Mouse (Mus musculus) lung, embryonic 14.5 days (tissue): Measurements from ENCODE around the gene Sox14. TPM values are rescaled to one million over a fixed set of nuclear protein-coding genes. Genes with fewer than 3 reads are reported as not detected.

Experiments used
- ATAC-seq: fragments of 200-750 bp; cut with Nextera tagmentation; 2 replicates; pipeline ENCODE4 v1.8.0; 2017; ENCODE audit warnings: mild to moderate bottlenecking, moderate TSS enrichment, moderate library complexity; ENCODE audit not compliant: insufficient read depth
- DNase-seq: peaks from one replicate; pipeline ENCODE4 v3.0.0-alpha.2; 2015
- H3K27ac ChIP-seq: fragments of 300-500 bp; sonication (generic); 2 replicates; pipeline ENCODE4 v1.5.1; 2014; ENCODE audit warnings: low read depth, mild to moderate bottlenecking, moderate library complexity
- H3K27me3 ChIP-seq: fragments of 300-500 bp; sonication (generic); 2 replicates; pipeline ENCODE4 v1.6.1; 2014; ENCODE audit warnings: low read length, control low read depth; ENCODE audit not compliant: insufficient read depth
- H3K36me3 ChIP-seq: fragments of 300-500 bp; sonication (generic); 2 replicates; pipeline ENCODE4 v1.6.1; 2014; ENCODE audit warnings: control low read depth; ENCODE audit not compliant: insufficient read depth
- H3K4me1 ChIP-seq: fragments of 300-500 bp; sonication (generic); 2 replicates; pipeline ENCODE4 v1.6.1; 2014; ENCODE audit warnings: antibody characterized with exemption, control low read depth; ENCODE audit not compliant: insufficient read depth
- H3K4me2 ChIP-seq: fragments of 300-500 bp; sonication (generic); 2 replicates; pipeline ENCODE4 v1.6.1; 2014; ENCODE audit warnings: mild to moderate bottlenecking
- H3K4me3 ChIP-seq: fragments of 300-500 bp; sonication (generic); 2 replicates; pipeline ENCODE4 v1.5.1; 2014; ENCODE audit warnings: low read depth, low read length
- H3K9ac ChIP-seq: fragments of 300-500 bp; sonication (generic); 2 replicates; pipeline ENCODE4 v1.6.1; 2014
- H3K9me3 ChIP-seq: fragments of 300-500 bp; sonication (generic); 2 replicates; pipeline ENCODE4 v1.6.1; 2016; ENCODE audit warnings: low read depth, low read length, control low read depth
- CTCF ChIP-seq: IDR thresholded peaks from 2 replicates; pipeline ENCODE4 v1.5.1; 2016; ENCODE audit warnings: antibody characterized with exemption, low read depth
- WGBS: fragments of 180-500 bp; shearing (Covaris S2); extraction: QIAGEN DNeasy Blood & Tissue Kit; methylation state at CpG from one replicate; pipeline ENCODE4 v1.1.7; 2014; 5-methylcytosine and 5-hydroxymethylcytosine counted together
- polyA plus RNA-seq: library from polyadenylated mRNA; unstranded; fragments of >200 nt; fragmentation: Nextera tagmentation; extraction: Ambion mirVana; gene quantifications from 2 replicates; pipeline ENCODE4 v1.2.1, GENCODE M21; 2014

The Sox14 gene
- polyA plus RNA-seq, 1 experiment from 2014 or later: 0.09 TPM

DNA sequence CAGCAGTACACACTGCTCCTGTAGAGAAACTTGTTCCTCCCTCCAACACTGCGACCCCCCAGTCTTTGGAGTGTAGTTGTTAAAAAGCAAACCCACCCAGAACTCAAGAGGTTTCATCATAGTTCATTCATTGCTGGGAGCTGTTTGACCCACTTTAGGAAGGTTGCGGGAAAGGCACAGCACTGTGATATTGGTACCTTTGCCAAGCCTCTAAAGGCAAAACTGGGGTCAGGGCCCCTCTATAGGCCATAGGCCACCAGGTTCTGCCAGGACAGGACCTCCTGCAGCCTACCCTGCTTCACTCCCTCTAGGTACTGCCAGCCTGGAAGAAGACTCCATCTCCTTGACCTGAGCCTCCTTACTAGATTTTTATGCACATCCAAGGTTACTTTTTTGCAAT lies 2.2 kb downstream of the Sox14 start:
- Histone ChIP-seq H3K27ac (no peak overlapping the region), H3K36me3 (no peaks in the 10 kb centered on the region), H3K4me2 (no peak overlapping the region), H3K4me3 (no peak overlapping the region), H3K4me1 (no peaks in the 10 kb centered on the region; the same call in 1 of the 2 replicates), H3K27me3 (peaks cover 99% of the 10 kb centered on the region), H3K9ac (no peak overlapping the region), H3K9me3 (no peaks in the 10 kb centered on the region)
- WGBS: 4% methylated on average over 2 of the region's 2 CpGs
- ATAC-seq: no peak
- no peak for DNase-seq
- no peak for TF ChIP-seq CTCF

DNA sequence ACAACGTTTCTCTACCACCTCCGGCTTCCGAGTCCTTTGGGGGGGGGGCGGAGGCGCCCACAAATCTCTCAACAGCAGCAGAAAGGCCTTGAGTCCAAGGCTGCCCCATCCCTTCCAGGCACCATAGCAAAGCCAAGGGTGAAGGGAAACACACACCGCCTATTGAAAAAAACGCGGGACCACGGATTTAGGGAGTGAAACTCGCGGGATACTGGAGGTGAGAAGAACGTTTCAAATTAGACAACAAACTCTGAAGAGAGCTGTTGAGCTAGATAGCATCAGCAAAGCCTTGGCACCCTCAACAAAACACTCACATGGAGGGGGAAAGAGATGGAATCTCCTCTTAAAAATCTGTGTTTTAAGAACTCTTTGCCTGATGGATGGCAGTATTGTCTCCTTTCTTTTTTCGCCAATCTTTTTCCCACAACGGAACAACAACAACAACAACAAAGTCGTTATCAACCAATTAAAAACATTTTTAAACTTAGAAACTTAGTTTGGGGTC lies 2.8 kb downstream of the Sox14 start:
- H3K36me3 ChIP-seq: no peaks in the 10 kb centered on the region
- DNase-seq: peak; percentile 12
- TF ChIP-seq CTCF: no peak
- no peak overlapping the region for H3K27ac ChIP-seq
- 2% methylated on average over 15 of the region's 15 CpGs for WGBS
- no peak overlapping the region for H3K4me3 ChIP-seq
- H3K9ac ChIP-seq: no peak overlapping the region
- peaks cover 99% of the 10 kb centered on the region for H3K27me3 ChIP-seq
- ATAC-seq: no peak
- H3K4me1 ChIP-seq: no peaks in the 10 kb centered on the region
- H3K9me3 ChIP-seq: no peaks in the 10 kb centered on the region
- H3K4me2 ChIP-seq: no peak overlapping the region

DNA sequence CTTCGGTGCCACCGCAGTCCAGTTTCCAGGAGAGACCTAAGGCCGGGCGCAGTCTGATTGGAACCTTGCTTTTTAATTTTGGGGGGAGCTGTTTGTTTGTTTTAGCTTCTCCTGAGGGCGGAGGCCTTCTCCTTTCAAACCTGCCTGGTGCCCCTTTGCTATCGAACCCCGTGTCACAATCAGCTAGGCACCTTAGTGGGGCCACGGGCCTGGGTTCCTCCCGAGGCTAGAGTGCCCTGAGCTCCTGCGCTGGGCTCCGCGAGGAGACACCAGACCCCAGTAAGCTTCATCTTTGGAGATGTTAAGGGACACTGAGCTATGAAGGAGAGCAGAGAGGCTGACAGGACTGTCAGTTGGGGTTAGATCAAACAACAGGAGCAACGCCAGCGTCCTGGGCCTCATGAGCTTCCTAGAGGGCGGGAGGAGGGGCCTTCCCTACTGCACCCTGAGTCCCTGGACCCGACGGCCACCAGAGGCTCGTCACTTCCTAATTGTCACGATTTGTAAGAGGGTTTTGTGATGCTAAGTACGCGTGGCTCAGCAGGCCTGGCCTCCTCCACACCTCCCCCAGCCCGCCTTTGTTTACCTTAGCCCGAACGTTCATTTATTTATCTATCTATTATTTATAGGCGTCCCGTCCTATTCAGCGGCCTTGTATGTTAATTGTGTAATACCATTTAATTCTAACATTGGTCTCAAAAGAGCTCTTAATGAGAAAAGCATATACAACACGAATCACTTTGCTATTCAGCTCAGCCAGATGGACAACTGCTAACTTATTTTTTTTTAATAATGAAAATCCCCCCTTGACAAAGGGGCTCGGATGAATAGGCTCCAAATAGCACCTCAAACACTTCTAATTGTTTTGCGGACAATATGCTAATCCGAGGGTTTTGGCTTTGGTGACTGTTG lies 3.5 kb downstream of the Sox14 start:
- Histone ChIP-seq H3K36me3 (no peaks in the 10 kb centered on the region), H3K4me1 (no peaks in the 10 kb centered on the region), H3K27me3 (peaks cover 99% of the 10 kb centered on the region), H3K27ac (no peak overlapping the region), H3K4me3 (no peak overlapping the region), H3K4me2 (no peak overlapping the region), H3K9me3 (no peaks in the 10 kb centered on the region), H3K9ac (no peak overlapping the region)
- WGBS: 2% methylated on average over 31 of the region's 31 CpGs
- TF ChIP-seq CTCF: no peak
- no peak for ATAC-seq
- no peak for DNase-seq

DNA sequence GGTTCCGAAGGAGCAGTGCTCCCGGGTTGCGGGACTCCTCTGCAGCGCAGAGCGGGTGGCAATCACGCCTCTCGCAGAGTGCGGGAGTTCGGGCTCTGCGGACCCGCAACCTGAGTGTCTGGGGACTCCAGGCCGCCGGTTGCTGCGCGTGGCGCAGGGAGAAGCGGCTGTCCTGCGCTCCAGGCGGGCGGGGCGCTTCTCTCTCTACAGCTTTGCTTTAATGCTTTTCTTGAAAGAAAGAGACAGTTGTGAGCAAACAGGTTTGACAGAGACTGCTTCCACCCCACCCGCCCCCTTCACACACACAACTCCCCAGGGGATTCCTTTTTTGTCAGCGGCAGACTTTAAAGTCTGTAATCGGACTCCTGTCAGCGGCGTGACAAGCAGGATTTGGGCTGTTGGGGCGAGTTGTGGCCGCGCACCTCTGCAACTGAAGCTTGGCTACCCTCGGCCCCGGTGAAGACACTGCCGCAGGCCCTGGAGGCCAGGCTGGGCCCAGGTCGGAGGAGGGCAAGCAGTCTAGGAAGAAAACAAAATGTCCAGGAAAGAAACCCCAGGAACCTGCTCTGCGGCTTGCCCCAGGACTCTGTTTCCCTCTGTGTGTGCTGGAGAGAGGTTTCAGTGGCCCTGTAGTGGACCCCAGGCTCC lies 4.3 kb downstream of the Sox14 start:
- DNase-seq (no peak), ATAC-seq (no peak)
- H3K9me3 ChIP-seq: no peaks in the 10 kb centered on the region
- no peak for TF ChIP-seq CTCF
- no peak overlapping the region for H3K27ac ChIP-seq
- H3K4me1 ChIP-seq: no peaks in the 10 kb centered on the region
- H3K27me3 ChIP-seq: peaks cover 99% of the 10 kb centered on the region
- no peak overlapping the region for H3K9ac ChIP-seq
- no peaks in the 10 kb centered on the region for H3K36me3 ChIP-seq
- under 1% methylated on average over 34 of the region's 34 CpGs for WGBS
- H3K4me2 ChIP-seq: no peak overlapping the region; the same call in 1 of the 2 replicates
- 0 out of 2 replicates have a peak overlapping the region, but pooled peaks have one; percentile 8 for H3K4me3 ChIP-seq

DNA sequence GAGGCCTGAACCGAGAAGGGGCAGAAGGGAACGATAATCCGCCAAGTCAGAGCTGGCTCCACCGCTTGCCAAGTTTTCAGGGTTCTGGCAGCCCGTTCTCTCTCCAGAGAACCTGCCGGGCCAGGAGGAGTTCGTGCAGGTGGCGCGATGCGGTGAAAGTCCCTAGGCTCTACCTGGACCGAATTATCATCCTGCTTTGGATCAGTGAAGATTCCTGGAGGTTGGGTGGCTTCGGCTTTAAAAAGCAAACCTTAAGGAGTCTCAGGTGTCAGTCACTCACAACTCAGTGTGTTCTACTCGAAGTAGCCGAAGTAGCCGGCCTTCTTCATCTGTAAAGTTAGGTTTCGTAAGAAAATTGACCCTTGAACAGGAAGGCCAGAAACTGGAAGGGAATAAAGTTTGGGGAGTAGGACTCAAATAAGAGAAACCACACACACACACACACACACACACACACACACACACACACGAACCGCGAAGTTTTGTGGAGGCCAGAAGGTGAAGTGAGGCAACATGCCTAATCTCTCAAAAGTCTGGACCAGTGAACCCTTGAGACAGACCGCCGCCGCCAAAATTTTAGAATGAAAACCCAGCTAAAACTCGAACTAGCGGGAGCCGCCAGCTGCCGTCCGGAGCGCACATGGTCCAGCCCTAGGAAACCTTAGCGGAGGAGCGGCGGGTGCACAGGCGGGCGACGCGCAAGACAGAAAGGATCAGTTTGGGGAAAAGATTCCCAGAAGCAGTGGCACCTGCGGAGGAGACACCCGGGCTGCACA lies 5.0 kb downstream of the Sox14 start:
- H3K27ac ChIP-seq: no peak overlapping the region
- H3K36me3 ChIP-seq: no peaks in the 10 kb centered on the region
- ATAC-seq: no peak
- H3K9ac ChIP-seq: no peak overlapping the region
- H3K27me3 ChIP-seq: peaks cover 99% of the 10 kb centered on the region
- H3K9me3 ChIP-seq: no peaks in the 10 kb centered on the region
- H3K4me3 ChIP-seq: 0 out of 2 replicates have a peak overlapping the region, but pooled peaks have one; percentile 8
- DNase-seq: peak; percentile 22
- H3K4me1 ChIP-seq: no peaks in the 10 kb centered on the region
- H3K4me2 ChIP-seq: no peak overlapping the region; the same call in 1 of the 2 replicates
- 1% methylated on average over 37 of the region's 37 CpGs for WGBS
- TF ChIP-seq CTCF: no peak

DNA sequence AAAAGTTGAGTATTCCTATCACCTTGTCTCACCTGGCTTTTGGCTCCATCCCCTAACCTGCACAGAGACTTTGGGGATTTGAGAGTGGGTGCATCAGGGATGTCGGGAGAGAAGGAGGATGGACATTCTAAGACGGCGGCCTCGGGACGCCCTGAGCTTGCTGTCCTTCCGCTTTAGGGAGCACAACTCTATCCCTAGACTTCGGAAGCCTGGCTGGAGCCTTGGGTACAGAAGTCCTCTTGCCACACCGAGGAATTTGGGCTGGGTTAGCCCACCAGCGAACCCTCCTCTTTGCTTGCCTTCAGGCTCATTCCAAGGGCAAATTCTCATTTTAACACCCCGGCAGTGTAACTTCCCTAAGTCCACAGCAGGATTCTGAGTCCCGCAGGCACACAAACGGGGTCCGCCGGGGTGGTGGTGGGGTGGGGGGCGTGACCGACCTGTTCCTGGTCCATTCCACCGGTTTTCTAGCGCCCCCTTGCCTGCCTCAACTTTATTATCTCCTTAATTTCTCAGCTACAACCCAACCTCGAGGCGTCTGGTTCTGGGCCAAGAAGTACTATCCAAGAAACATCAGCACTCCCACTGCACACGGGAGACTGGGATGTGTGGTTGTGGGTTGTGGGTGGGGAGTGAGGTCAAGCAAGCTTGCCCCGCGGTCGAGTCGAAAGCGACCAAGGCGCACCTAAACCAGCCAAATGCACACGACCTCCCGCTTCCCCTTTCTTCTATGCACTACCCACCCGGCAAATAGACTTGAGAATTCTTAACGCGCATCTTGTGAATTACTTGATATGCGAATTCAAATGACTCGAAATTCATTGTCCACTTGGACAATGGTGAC lies 5.8 kb downstream of the Sox14 start:
- DNase-seq (peak; percentile 17), ATAC-seq (no peak)
- Histone ChIP-seq H3K27me3 (peaks cover 98% of the 10 kb centered on the region), H3K4me2 (no peak overlapping the region), H3K4me3 (no peak overlapping the region), H3K4me1 (no peaks in the 10 kb centered on the region), H3K9me3 (no peaks in the 10 kb centered on the region), H3K9ac (no peak overlapping the region), H3K27ac (no peak overlapping the region), H3K36me3 (no peaks in the 10 kb centered on the region)
- no peak for TF ChIP-seq CTCF
- WGBS: under 1% methylated on average over 34 of the region's 34 CpGs
